ENCODE assay signal across 13 mouse cellular contexts in genomic region chr7:83203311-83204012, GRCm38 (mm10).
DNase-seq lines count a peak whose midpoint lies in the region; ATAC-seq and TF ChIP-seq lines count a peak whose summit lies in the region.
"Had no signal": no experiment of that assay in that cellular context is flagged by ENCODE, and none has a peak within 500 bp of the region (broad histone marks: within the 10 kb centered on the region; RNA-seq: fewer than 3 reads in every experiment).

No protein-coding gene starts in this region.

- TF ChIP-seq CTCF in gastrocnemius, adult 2 months (IDR thresholded peaks at IDR 0.05): no peak

- H3K4me2 ChIP-seq in midbrain, embryonic 11.5 days: no peak overlapping the region
- H3K4me2 ChIP-seq in embryonic facial prominence, embryonic 13.5 days: no peak overlapping the region
- H3K4me2 ChIP-seq in hindbrain, embryonic 15.5 days: no peak overlapping the region
- H3K4me2 ChIP-seq in neural tube, embryonic 14.5 days (ENCODE audit: low read depth, low read length): no peak overlapping the region
- H3K4me2 ChIP-seq: heart, embryonic 11.5 days; stomach, embryonic 15.5 days had no signal

- DNase-seq in midbrain, embryonic 10.5 days (ENCODE audit: low spot score): no peak
- DNase-seq in midbrain, embryonic 11.5 days (ENCODE audit: low spot score, missing footprints): no peak
- no peak for DNase-seq in gastrocnemius, adult 2 months
- no peak for DNase-seq in layer of hippocampus, postnatal 10 days (ENCODE audit: low spot score in 2 of 2)
- no peak for DNase-seq in gastrocnemius, postnatal 36 days
- DNase-seq: kidney, postnatal 14 days had no signal

- H3K36me3 ChIP-seq in midbrain, embryonic 10.5 days: no peaks in the 10 kb centered on the region
- H3K36me3 ChIP-seq in midbrain, embryonic 11.5 days (ENCODE audit: control insufficient read depth, insufficient read depth, low read length): no peaks in the 10 kb centered on the region
- no peaks in the 10 kb centered on the region for H3K36me3 ChIP-seq in embryonic facial prominence, embryonic 13.5 days
- H3K36me3 ChIP-seq in hindbrain, embryonic 15.5 days: no peaks in the 10 kb centered on the region
- no peaks in the 10 kb centered on the region for H3K36me3 ChIP-seq in neural tube, embryonic 14.5 days (ENCODE audit: control insufficient read depth, insufficient read depth, low read length)
- H3K36me3 ChIP-seq: embryonic facial prominence, embryonic 15.5 days; stomach, embryonic 15.5 days had no signal

- H3K4me1 ChIP-seq in midbrain, embryonic 10.5 days: peaks cover 62% of the 10 kb centered on the region
- H3K4me1 ChIP-seq in midbrain, embryonic 11.5 days (ENCODE audit: control insufficient read depth, insufficient read depth, low read length): peaks cover 27% of the 10 kb centered on the region
- peaks cover 52% of the 10 kb centered on the region for H3K4me1 ChIP-seq in embryonic facial prominence, embryonic 13.5 days
- peaks cover 47% of the 10 kb centered on the region for H3K4me1 ChIP-seq in hindbrain, embryonic 15.5 days (replicated peaks)
- peaks cover 46% of the 10 kb centered on the region for H3K4me1 ChIP-seq in neural tube, embryonic 14.5 days (ENCODE audit: control insufficient read depth, insufficient read depth, low read length)

- intact Hi-C loops in gastrocnemius, adult 2 months (cut with DNase I): no loop called here
- intact Hi-C loops in gastrocnemius, postnatal 36 days (cut with DNase I): no loop called here

- WGBS in midbrain, embryonic 10.5 days: 82% methylated on average over 10 of the region's 10 CpGs
- WGBS in midbrain, embryonic 11.5 days: 80% methylated on average over 10 of the region's 10 CpGs
- 72% methylated on average over 10 of the region's 10 CpGs for WGBS in embryonic facial prominence, embryonic 13.5 days
- WGBS in hindbrain, embryonic 15.5 days: 48% methylated on average over 10 of the region's 10 CpGs
- 44% methylated on average over 10 of the region's 10 CpGs for WGBS in neural tube, embryonic 14.5 days

- peaks cover 11% of the 10 kb centered on the region; the same call in 1 of the 2 replicates for H3K27me3 ChIP-seq in midbrain, embryonic 10.5 days (ENCODE audit: low read depth, poor library complexity, severe bottlenecking)
- no peaks in the 10 kb centered on the region for H3K27me3 ChIP-seq in midbrain, embryonic 11.5 days (ENCODE audit: control insufficient read depth, insufficient read depth, low read length)
- no peaks in the 10 kb centered on the region for H3K27me3 ChIP-seq in embryonic facial prominence, embryonic 13.5 days
- H3K27me3 ChIP-seq in hindbrain, embryonic 15.5 days: no peaks in the 10 kb centered on the region
- H3K27me3 ChIP-seq in neural tube, embryonic 14.5 days (ENCODE audit: control insufficient read depth, insufficient read depth, low read length): no peaks in the 10 kb centered on the region
- H3K27me3 ChIP-seq: stomach, embryonic 15.5 days had no signal

- no peak overlapping the region for H3K9ac ChIP-seq in midbrain, embryonic 11.5 days (ENCODE audit: low read length)
- H3K9ac ChIP-seq in embryonic facial prominence, embryonic 13.5 days: no peak overlapping the region
- no peak overlapping the region for H3K9ac ChIP-seq in hindbrain, embryonic 15.5 days
- H3K9ac ChIP-seq in neural tube, embryonic 14.5 days (replicated peaks; ENCODE audit: low read depth, low read length): no peak overlapping the region
- H3K9ac ChIP-seq: embryonic facial prominence, embryonic 15.5 days; stomach, embryonic 15.5 days had no signal

- H3K27ac ChIP-seq in midbrain, embryonic 10.5 days (replicated peaks): peak overlapping the region; percentile 67
- H3K27ac ChIP-seq in midbrain, embryonic 11.5 days (ENCODE audit: low read depth, low read length): no peak overlapping the region
- H3K27ac ChIP-seq in embryonic facial prominence, embryonic 13.5 days: peak overlapping the region; percentile 19
- peak overlapping the region; percentile 91 for H3K27ac ChIP-seq in hindbrain, embryonic 15.5 days (replicated peaks)
- H3K27ac ChIP-seq in neural tube, embryonic 14.5 days (ENCODE audit: low read depth, low read length): peak overlapping the region; percentile 90
- H3K27ac ChIP-seq in gastrocnemius, adult 2 months: no peak overlapping the region
- H3K27ac ChIP-seq: stomach, embryonic 15.5 days had no signal

- no peak for ATAC-seq in midbrain, embryonic 11.5 days (ENCODE audit: low FRiP score)
- ATAC-seq in embryonic facial prominence, embryonic 13.5 days (ENCODE audit: insufficient number of reproducible peaks, insufficient read depth, low FRiP score, low TSS enrichment, low read depth): no peak
- ATAC-seq in hindbrain, embryonic 15.5 days (ENCODE audit: low FRiP score, low read depth): peak; percentile 24; the same call in 1 of the 2 replicates
- peak; percentile 4; the same call in 1 of the 2 replicates for ATAC-seq in neural tube, embryonic 14.5 days (ENCODE audit: low read depth)
- ATAC-seq: inflammation-experienced regulatory T-cells, adult 6 months had no signal

- no peaks in the 10 kb centered on the region for H3K9me3 ChIP-seq in midbrain, embryonic 10.5 days (replicated peaks)
- no peaks in the 10 kb centered on the region for H3K9me3 ChIP-seq in midbrain, embryonic 11.5 days (ENCODE audit: control insufficient read depth, low read length)
- H3K9me3 ChIP-seq in embryonic facial prominence, embryonic 13.5 days: no peaks in the 10 kb centered on the region
- no peaks in the 10 kb centered on the region for H3K9me3 ChIP-seq in hindbrain, embryonic 15.5 days
- no peaks in the 10 kb centered on the region for H3K9me3 ChIP-seq in neural tube, embryonic 14.5 days (ENCODE audit: control insufficient read depth, low read length)
- H3K9me3 ChIP-seq: embryonic facial prominence, embryonic 15.5 days; stomach, embryonic 15.5 days had no signal

- H3K4me3 ChIP-seq in midbrain, embryonic 10.5 days: no peak overlapping the region
- H3K4me3 ChIP-seq in midbrain, embryonic 11.5 days (ENCODE audit: low read depth, low read length): no peak overlapping the region
- no peak overlapping the region for H3K4me3 ChIP-seq in embryonic facial prominence, embryonic 13.5 days
- H3K4me3 ChIP-seq in hindbrain, embryonic 15.5 days: no peak overlapping the region
- H3K4me3 ChIP-seq in neural tube, embryonic 14.5 days (ENCODE audit: low read depth, low read length): no peak overlapping the region
- no peak overlapping the region for H3K4me3 ChIP-seq in gastrocnemius, adult 2 months
- H3K4me3 ChIP-seq: embryonic facial prominence, embryonic 15.5 days; stomach, embryonic 15.5 days had no signal

Comparison
In these comparisons a context has a peak if more than half of its experiments do, and no peak if none do; other contexts are left out.
1. H3K27ac ChIP-seq: peak in midbrain, embryonic 10.5 days (single experiment), embryonic facial prominence, embryonic 13.5 days (single experiment), hindbrain, embryonic 15.5 days (single experiment) and neural tube, embryonic 14.5 days (single experiment); none in midbrain, embryonic 11.5 days (single experiment) and gastrocnemius, adult 2 months (single experiment).
2. ATAC-seq: peak in hindbrain, embryonic 15.5 days (single experiment) and neural tube, embryonic 14.5 days (single experiment); none in midbrain, embryonic 11.5 days (single experiment) and embryonic facial prominence, embryonic 13.5 days (single experiment).